Mouse (Mus musculus) adrenal gland, adult 2 months (tissue): Measurements from ENCODE around the gene Dcaf17. TPM values are rescaled to one million over a fixed set of nuclear protein-coding genes. Genes with fewer than 3 reads are reported as not detected.
A peak's percentile ranks its signal among the peaks of the same experiment; 100 is the strongest.

ENCODE experiments used
- DNase-seq: peaks from one replicate; pipeline ENCODE4 v3.0.0; 2021
- polyA plus RNA-seq: library from polyadenylated mRNA; depleted of rRNA; stranded (reverse); fragments of >200 nt; gene quantifications from 2 replicates; pipeline ENCODE4 v1.2.3, GENCODE M21; 2012
- total RNA-seq, 2 experiments: library from RNA; stranded (reverse); gene quantifications; 2 replicates each; pipeline ENCODE4 v1.2.3; 2021

Dcaf17 gene
- total and polyA plus RNA-seq, 3 experiments, result 3.7 to 11.9 (median 11.1) TPM

DNA sequence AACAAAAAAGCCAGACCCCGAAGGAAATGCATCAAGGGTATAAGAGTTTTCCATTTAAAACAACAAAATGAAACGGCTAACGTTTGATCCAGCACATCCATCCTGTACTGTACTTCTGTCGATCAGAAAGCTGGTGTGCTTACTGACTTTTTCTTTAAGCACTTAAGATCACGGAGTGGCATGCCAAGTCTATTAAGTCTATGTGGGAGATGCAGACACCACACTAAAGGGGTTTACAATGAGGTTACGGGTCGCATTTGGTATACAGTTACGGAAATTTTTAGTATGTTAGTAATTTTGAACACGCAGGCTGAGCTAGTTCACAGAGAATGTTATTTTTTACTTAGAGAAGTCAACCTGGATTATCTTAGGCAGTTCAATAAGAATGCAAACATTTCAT is 412 bp upstream of the Dcaf17 start:
- no peak for DNase-seq

DNA sequence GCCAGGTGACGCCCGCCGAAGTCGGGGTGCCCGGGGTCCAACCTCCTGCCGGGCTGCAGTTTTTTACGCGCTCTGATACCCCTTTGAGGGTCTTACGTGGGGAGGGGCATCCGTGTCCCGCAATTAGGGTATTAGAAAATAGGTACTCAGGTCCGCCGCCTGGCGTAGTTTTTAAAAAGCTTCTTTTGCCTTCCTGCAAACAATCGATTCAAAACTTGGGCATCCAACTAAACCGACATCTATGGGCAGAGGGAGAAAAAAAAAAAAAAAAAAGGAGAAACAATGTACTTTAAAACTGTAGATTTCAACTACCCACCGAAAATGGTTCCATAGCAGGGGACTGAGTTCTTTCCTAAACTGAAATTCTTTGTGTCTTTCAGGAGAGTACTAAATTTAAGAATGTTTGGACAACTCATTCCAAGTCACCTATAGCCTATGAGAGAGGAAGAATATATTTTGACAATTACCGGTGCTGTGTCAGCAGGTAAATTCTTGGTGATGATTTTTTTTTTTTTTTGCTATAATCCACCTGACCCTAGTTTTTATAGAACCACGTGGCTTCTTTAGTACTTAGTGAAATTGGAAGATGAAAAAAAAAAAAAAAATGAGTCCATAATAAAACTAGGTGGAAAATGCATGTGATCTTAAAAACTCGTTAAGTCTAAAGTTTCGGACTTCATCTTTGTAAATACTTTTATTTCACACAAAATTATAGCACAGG is 1.1 kb downstream of the Dcaf17 start:
- DNase-seq, result no peak

DNA sequence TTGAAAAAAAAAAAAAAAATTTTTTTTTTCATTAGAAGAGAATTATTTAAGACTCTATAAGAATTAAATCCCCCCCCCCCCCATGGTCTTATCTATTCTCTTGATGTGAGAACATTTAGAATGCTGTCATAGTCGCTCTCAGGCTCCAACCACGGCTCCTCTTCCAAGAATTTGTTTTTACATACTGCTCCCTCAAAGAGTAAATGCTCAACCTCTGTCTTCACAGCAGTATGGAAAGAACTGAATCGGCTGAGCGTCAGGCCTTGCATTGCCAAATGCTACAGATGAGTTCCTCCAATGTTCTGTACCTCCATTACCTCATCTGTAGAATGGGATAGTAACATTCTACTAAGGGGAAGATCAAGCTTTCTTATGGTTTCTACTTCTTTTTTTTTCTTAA is 16.5 kb downstream of the Dcaf17 start:
- no peak for DNase-seq

DNA sequence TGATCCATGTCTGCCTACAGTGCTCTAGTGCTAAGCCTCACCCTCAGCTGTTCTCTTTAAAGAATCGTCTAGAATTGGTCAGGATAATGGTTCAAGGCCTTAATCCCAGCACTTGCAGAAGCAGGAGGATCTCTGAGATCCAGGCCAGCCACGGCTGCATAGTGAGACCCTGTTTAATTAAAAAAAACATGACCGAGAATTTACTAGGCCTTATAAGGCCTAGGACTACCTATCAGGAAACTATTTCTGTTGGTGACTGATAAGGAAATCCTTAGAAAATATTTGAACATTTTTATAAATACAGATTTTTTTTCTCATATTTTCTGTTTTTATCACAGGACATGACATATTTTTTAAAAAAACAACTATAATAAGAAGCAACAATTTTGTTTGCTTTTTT is 18.2 kb downstream of the Dcaf17 start:
- DNase-seq, result no peak

GRCm38 (mm10) chr2:71073828-71074227 is 18.7 kb downstream of the Dcaf17 start:
- DNase-seq, result no peak

- DNase-seq, result no peak
Measured at GRCm38 (mm10) chr2:71082416-71082815, 27.3 kb downstream of the Dcaf17 start.

DNA sequence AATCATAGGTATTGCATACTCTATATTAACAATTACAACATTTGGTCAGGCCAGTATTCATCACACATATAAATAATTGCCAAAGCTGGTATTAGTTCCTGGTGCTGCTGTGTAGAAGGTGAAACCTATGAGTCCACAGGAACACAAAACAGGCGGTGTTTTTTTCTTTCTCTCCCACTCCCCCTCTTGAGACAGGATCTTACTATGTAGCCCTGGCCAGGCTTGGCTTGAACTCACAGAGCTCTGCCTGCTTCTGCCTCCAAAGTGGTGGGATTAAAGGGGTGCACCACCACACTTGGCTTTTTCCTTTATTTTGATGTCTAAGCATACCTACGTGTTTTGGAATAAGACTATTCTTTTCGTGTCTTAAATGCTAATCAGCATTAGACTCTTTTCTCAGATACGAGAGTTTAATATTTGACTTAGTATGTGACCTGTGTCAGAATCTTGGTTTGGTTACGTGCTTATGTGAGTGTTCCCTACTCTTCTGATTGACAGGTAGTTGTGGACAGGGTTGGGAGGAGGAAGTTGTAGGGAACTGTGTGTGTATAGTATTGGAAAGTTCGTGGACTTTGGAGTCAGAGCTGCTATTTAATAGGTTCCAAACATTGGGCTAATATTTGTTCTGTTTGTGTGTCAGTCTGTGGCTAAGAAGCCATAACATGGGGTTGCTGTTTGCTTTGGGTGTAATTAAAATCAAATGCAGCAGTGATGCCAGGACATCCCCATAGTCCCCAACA is 28.5 kb downstream of the Dcaf17 start:
- no peak for DNase-seq

- DNase-seq, result no peak
Measured at GRCm38 (mm10) chr2:71089766-71090165, 34.6 kb downstream of the Dcaf17 start.

DNA sequence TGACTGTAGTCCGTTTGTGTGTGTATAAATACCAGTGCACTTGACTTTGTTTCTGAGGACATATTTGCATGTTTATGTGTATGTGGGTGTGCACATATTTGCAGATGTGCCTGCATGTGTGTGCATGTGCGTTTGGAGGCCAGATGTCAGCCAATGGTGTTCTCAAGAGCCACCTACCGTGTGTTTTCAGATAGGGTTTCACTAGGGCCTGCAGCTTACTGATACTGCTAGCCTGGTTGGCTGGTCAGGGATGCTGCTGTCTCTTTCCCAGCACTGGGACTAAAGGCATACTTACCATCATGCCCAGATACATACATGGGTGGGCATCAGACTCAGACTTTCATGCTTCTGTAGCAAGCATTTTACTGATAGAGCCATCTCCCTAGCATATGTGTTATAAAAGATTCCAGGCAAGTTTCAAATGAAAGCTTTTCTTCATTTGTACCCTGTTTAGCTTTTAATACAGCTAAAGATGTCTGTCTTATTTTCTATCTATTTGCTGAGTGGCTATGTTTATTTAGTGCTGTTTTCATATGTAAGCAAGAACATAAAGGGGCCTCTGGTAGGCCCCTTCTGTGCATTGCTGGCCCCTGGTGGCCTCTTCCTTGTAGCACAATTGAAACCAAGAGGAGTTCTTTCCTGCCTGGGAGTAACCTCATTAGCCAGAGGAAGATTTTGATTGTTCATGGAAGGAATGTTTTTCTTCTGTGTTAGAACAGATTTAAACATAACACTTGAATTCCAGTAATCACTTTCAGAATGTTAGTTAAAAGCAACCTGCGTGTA is 35.7 kb downstream of the Dcaf17 start:
- DNase-seq, result no peak

DNA sequence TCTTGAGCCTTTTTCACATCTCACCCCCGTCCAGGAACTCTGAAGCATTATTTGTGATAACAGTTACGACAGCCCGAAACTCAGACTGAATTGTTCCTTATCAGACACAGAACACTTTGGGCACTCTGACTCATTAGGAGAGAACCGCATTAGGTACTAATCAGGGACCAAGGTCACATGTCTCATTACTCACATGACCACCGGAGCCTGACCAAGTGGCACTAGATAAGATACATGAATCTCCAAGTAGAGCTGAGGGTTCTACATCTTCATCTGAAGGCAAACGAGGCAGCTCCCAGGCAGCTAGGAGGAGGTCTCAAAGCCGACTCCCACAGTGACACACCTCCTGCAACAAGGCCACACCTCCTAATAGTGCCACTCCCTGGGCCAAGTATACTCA is 41.0 kb downstream of the Dcaf17 start:
- DNase-seq, result peak; percentile 24

DNA sequence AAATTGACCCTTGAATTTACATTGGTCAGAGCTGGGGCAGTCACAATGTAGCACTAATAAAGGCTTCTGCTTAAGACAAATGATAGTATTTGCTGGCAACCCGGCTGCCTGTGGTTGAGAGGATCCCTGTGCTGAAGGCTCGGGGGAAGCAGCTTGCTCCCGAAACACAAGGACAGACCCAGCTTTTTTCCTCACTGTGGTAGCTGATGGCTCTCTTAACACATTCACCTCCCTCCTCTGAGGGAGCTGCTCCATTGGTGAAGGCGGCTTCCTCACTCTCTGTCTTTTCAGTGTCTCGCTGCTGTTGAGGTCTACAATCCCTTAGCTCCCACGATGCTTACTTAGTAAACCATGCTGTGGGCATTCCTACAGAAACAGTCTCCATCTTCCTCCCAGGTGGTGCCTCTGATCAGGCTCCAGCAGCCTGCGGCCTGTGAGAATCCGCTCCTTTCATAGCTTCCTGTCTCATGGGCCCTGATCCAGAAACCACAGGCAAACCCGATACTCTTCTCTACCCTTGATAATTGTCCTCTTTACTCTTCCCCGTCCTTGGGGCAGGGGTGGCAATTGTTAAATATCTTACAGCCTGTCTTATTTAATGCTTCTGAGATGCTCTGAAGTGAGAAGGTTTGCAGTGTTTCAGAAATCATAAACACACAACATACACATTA is 47.6 kb downstream of the Dcaf17 start:
- no peak for DNase-seq

DNA sequence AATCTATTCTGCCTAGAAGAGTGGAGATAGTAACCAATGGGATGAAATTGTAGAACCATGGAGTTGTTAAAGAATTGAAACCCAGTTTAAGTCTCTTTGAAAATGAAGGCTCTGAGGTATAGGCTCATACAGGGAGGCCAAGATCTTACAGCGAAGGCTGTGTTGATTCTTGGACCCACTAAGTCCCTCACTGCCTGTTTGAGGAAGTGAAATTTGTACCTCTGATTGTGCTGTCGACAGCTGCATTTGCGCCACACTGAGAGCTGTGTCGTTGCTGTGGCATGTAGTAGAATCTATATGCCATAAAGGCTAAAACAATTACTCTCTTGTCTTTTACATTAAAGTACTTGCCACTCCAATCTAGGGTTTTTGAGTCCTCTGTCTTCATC is 48.2 kb downstream of the Dcaf17 start:
- no peak for DNase-seq

DNA sequence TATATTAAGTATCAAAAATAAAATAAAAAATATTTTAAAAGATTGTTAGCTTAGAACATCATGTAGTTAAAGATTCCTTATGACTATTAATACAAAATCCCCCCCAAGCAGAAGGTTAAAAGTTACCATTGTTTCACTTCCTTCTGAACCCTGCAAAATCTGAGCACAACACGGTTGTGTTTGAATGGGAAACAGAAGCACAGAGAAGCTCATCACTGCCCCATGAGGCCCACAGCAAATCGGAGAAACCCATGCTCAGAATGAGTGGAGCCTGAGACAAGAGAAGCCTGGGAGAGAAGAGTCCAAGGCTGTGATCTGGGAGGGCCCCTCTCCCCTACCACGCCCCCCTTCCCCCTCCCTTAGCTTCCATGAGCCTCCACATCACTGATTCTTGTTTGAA is 49.6 kb downstream of the Dcaf17 start:
- DNase-seq, result no peak

DNA sequence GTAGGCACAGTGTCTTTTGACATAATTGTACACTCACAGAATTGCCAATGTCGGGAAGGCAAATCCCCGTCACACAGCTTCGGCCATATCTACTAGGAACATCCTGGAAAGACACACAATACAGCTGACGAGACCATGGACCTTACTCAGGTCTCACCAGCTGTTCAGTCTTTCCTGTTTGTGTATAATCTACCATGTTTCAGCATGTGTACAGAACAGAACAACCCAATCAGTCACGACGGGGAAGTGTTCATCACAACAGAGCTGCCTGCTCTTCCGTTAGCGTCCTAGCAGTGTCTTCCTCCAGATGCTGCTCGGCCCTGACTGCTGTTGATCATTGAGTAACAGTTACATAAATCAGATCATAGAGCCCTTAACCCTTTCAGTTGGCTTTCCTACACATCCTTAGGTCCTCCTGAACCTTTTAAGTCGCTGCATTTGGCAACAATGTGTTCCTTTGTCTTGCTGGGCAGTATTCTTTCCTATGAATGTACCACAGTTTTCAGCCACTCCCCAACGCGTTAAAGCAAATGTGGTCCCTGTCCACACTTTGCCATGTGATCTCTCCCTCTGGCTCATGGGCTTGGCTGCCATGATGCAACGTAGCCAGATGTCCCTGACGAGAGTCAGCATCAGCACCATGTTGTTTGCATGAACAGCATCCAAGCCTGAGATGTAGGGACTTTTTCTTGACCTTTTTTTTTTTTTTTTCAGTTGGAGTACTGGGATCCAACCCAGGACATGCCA is 50.5 kb downstream of the Dcaf17 start:
- no peak for DNase-seq

DNA sequence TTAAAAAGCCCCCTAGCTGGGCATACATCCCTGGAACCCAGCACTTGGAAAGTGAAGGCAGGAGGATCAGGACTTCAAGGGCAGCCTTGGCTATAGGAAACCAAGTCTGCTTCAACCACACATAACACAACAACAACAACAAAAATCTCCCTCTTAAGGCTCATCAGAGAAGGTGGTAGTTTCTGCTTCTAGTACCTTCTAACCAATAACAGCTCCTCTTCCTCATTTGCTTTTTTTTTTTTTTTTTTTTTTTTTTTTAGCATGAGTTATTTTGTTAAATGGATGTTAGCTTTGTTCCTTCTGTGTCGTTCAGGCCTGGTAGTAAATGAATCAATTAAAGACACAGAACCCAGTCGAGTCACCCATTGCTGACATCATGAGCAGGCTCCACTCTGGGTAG is 52.1 kb downstream of the Dcaf17 start:
- DNase-seq, result no peak

- DNase-seq, result no peak
Measured at GRCm38 (mm10) chr2:71108541-71108940, 53.4 kb downstream of the Dcaf17 start.

DNA sequence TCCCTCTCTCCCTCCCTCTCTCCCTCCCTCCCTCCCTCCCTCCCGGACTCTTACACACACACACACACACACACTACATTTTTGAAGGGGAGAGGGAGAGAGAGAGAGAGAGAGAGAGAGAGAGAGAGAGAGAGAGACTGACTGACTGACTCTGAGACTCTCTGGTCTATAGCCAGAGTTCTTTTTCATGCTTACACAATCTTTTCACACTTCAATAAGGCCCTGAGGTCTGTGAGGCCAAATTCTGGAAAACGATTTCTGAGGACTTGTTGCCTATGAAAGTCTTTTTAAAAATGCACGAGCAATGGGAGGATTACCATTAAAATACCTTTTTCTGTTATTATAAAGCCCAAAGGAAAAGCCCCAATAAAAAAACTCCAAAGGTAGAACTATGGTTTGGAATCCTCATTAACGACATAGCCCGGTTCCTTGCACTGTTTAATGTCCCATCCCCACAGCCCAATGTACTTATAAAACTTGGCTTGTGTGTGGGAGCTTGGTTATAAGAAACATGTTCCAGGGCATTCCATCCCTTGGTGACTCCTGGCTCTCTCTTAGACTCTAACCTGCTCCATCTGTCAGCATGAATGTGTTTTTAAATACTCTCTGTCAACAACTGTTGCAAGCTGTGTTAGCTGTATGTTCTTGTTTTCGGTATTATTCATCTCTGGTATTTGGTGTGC is 58.5 kb downstream of the Dcaf17 start:
- no peak for DNase-seq

DNA sequence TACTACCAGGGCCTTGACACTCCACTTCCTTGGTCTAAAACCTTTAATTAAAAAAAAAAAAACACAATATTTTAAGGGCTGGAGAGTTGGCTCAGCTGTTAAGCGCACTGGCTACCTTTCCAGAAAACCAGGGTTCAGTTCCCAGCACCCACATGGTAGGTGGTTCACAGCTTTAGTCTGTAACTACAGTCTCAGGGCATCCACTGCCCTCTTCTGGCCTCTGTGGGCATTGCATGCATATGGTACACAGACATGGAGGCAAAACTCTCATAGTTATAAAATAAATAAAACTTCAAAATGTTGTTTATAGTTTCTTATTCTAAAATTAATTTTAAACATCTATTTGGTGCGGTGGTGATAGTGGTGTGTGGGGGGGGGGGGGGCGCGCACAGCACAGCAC is 61.0 kb downstream of the Dcaf17 start:
- no peak for DNase-seq

GRCm38 (mm10) chr2:71117797-71118708 is 62.9 kb downstream of the Dcaf17 start, which contains the start of gene Cybrd1:
Cybrd1 (plus strand) TSS chr2:71117923.
- DNase-seq, result peak; percentile 66

DNA sequence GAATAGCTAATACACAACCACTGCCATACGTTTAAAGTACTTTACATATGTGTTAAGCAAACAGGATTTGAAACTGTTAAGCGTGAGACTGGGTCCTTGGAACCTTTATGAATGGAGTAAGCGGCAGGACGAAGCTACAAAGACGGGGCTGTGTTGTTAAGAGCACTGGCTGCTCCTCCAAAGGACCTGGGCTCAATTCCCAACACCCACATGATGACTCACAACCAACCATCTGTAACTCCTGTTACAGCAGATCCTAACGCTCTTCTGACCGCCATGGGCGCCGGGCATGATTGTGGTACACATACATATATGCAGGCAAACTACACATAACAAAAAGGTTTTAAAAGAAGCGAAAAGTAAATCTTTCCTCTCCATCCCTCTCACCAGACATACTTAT is 65.7 kb downstream of the Dcaf17 start:
- DNase-seq, result no peak
